Mouse (Mus musculus) stomach, postnatal 0 days (tissue): ENCODE measurements around the gene Erg.

Source experiments
- CTCF ChIP-seq: IDR thresholded peaks from 2 replicates; pipeline ENCODE4 v1.5.1; 2016; ENCODE audit warnings: antibody characterized with exemption, low read depth, mild to moderate bottlenecking, moderate library complexity
- EP300 ChIP-seq: optimal IDR thresholded peaks from 2 replicates; pipeline ENCODE3; 2016; ENCODE audit warnings: antibody characterized with exemption

DNA sequence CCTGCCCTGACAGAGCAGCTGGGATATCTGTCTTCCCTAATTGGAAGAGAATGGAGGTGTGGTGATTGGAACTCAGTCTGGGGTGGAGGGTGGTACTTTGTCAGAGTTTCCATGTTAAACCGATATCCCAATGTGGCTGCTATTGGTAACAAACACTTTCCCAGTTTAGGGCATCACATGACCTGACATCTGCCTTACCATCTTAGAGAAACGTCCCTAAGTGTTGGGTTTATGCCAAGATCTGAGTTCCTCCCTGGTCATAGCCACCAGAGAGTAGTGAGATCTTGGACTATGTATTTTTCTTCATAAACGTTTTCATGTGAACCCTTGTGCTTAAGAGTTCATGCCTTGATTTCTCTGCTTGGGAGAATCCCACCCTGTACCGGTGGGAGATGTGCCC, 144.4 kb downstream of the Erg start:
- no peak for TF ChIP-seq CTCF
- no peak for TF ChIP-seq EP300
